Mouse (Mus musculus) heart, adult 2 months (tissue): ENCODE data around the gene Soga1.

ENCODE experiments used
- CTCF ChIP-seq: fragments of 200-600 bp; IDR thresholded peaks from 2 replicates; pipeline ENCODE4 v1.8.1; 2022; ENCODE audit warnings: antibody characterized with exemption, mild to moderate bottlenecking, moderate library complexity
- EP300 ChIP-seq: fragments of 200-500 bp; IDR thresholded peaks from 2 replicates; pipeline ENCODE4 v1.6.1; 2011; ENCODE audit warnings: low read depth, low read length, control low read depth; ENCODE audit not compliant: insufficient read depth

GRCm38 (mm10) chr2:157059166-157059565 lies 19.9 kb downstream of the Soga1 start:
- no peak for TF ChIP-seq CTCF
- TF ChIP-seq EP300: no peak
